Mouse (Mus musculus): ENCODE data around the gene Prame. TPM values are rescaled to one million over a fixed set of nuclear protein-coding genes. Genes with fewer than 3 reads are reported as not detected.
"Not testable (repeated sequence)": the region's sequence is repeated elsewhere in the genome, so short reads cannot be mapped to it uniquely, and the experiment has no call there.

The Prame gene
- polyA plus RNA-seq (2015; fragmentation: Nextera tagmentation; extraction: Ambion mirVana) = not detected in 2 replicates

GRCm38 (mm10) chrX:135627605-135628004 lies at the start of gene Prame:
TSS of gene Prame (minus strand) at chrX:135627705.
- no peaks in the 10 kb centered on the region for H3K4me1 ChIP-seq (replicated peaks)
- WGBS (ENCODE audit: insufficient replicate concordance) = 71% methylated on average over 11 of the region's 11 CpGs
- no peaks in the 10 kb centered on the region for H3K9me3 ChIP-seq (replicated peaks)
- H3K9ac ChIP-seq = no peak within 1 kb of the TSS
- H3K36me3 ChIP-seq (replicated peaks) = no peaks in the 10 kb centered on the region
- H3K4me2 ChIP-seq = no peak within 1 kb of the TSS
- H3K27ac ChIP-seq (replicated peaks) = no peak within 1 kb of the TSS
- H3K4me3 ChIP-seq (replicated peaks) = no peak within 1 kb of the TSS
- no peaks in the 10 kb centered on the region for H3K27me3 ChIP-seq
- no peak for ATAC-seq (ENCODE audit: insufficient read depth)

- no peaks in the 10 kb centered on the region for H3K4me1 ChIP-seq (replicated peaks)
- H3K36me3 ChIP-seq (replicated peaks) = no peaks in the 10 kb centered on the region
- no peaks in the 10 kb centered on the region for H3K9me3 ChIP-seq (replicated peaks)
- ATAC-seq (ENCODE audit: insufficient read depth) = no peak
- 34% methylated on average over 9 of the region's 9 CpGs for WGBS (ENCODE audit: insufficient replicate concordance)
- H3K9ac ChIP-seq = no peak overlapping the region
- no peak overlapping the region for H3K4me2 ChIP-seq
- H3K4me3 ChIP-seq (replicated peaks) = no peak overlapping the region
- H3K27me3 ChIP-seq = no peaks in the 10 kb centered on the region
- no peak overlapping the region for H3K27ac ChIP-seq (replicated peaks)
These were observed 24.8 kb upstream of the Prame start for GRCm38 (mm10) chrX:135652173-135652772.

GRCm38 (mm10) chrX:135601298-135602029 lies 26.0 kb downstream of the Prame start:
- ATAC-seq (ENCODE audit: insufficient read depth); H3K9me3 ChIP-seq (replicated peaks); H3K36me3 ChIP-seq (replicated peaks); H3K9ac ChIP-seq; H3K4me3 ChIP-seq (replicated peaks); H3K27me3 ChIP-seq; H3K27ac ChIP-seq (replicated peaks); H3K4me1 ChIP-seq (replicated peaks); H3K4me2 ChIP-seq: not testable (repeated sequence)
- 52% methylated on average over 3 of the region's 3 CpGs for WGBS (ENCODE audit: insufficient replicate concordance)

GRCm38 (mm10) chrX:135598677-135599076 lies 28.8 kb downstream of the Prame start, which contains the start of gene Nxf7:
TSS of gene Nxf7 (minus strand) at chrX:135598777.
- ATAC-seq (ENCODE audit: insufficient read depth) = no peak
- Histone ChIP-seq H3K9ac (no peak within 1 kb of the TSS), H3K27ac (replicated peaks) (no peak within 1 kb of the TSS), H3K4me2 (no peak within 1 kb of the TSS), H3K36me3 (replicated peaks) (no peaks in the 10 kb centered on the region), H3K4me3 (replicated peaks) (no peak within 1 kb of the TSS), H3K9me3 (replicated peaks) (no peaks in the 10 kb centered on the region), H3K4me1 (replicated peaks) (no peaks in the 10 kb centered on the region), H3K27me3 (no peaks in the 10 kb centered on the region)
- WGBS (ENCODE audit: insufficient replicate concordance) = 41% methylated on average over 2 of the region's 2 CpGs

- no peaks in the 10 kb centered on the region for H3K9me3 ChIP-seq (replicated peaks)
- no peak overlapping the region for H3K4me3 ChIP-seq (replicated peaks)
- H3K27me3 ChIP-seq = no peaks in the 10 kb centered on the region
- H3K4me1 ChIP-seq (replicated peaks) = no peaks in the 10 kb centered on the region
- no peak for ATAC-seq (ENCODE audit: insufficient read depth)
- 69% methylated on average over 13 of the region's 13 CpGs for WGBS (ENCODE audit: insufficient replicate concordance)
- H3K36me3 ChIP-seq (replicated peaks) = no peaks in the 10 kb centered on the region
- H3K27ac ChIP-seq (replicated peaks) = no peak overlapping the region
- no peak overlapping the region for H3K4me2 ChIP-seq
- H3K9ac ChIP-seq = no peak overlapping the region
These were observed 29.4 kb downstream of the Prame start for GRCm38 (mm10) chrX:135598096-135598495.

- Histone ChIP-seq H3K27ac (replicated peaks) (no peak overlapping the region), H3K36me3 (replicated peaks) (no peaks in the 10 kb centered on the region), H3K9me3 (replicated peaks) (no peaks in the 10 kb centered on the region), H3K4me3 (replicated peaks) (no peak overlapping the region), H3K9ac (no peak overlapping the region), H3K27me3 (no peaks in the 10 kb centered on the region), H3K4me2 (no peak overlapping the region), H3K4me1 (replicated peaks) (no peaks in the 10 kb centered on the region)
- no peak for ATAC-seq (ENCODE audit: insufficient read depth)
- 76% methylated on average over 1 of the region's 1 CpGs for WGBS (ENCODE audit: insufficient replicate concordance)
These were observed 51.1 kb downstream of the Prame start for GRCm38 (mm10) chrX:135576412-135576811.

GRCm38 (mm10) chrX:135574958-135575628 lies 52.4 kb downstream of the Prame start:
- H3K4me1 ChIP-seq (replicated peaks); H3K36me3 ChIP-seq (replicated peaks); ATAC-seq (ENCODE audit: insufficient read depth); H3K9ac ChIP-seq; H3K9me3 ChIP-seq (replicated peaks); H3K4me3 ChIP-seq (replicated peaks); H3K27ac ChIP-seq (replicated peaks); H3K27me3 ChIP-seq: not testable (repeated sequence)
- 32% methylated on average over 9 of the region's 9 CpGs for WGBS (ENCODE audit: insufficient replicate concordance)
- 0 out of 2 replicates have a peak overlapping the region, but pooled peaks have one; percentile 10 for H3K4me2 ChIP-seq

GRCm38 (mm10) chrX:135574261-135574957 lies 53.1 kb downstream of the Prame start:
- H3K36me3 ChIP-seq (replicated peaks); ATAC-seq (ENCODE audit: insufficient read depth); H3K4me3 ChIP-seq (replicated peaks); H3K9me3 ChIP-seq (replicated peaks); H3K4me1 ChIP-seq (replicated peaks); H3K9ac ChIP-seq; H3K27ac ChIP-seq (replicated peaks); H3K27me3 ChIP-seq: not testable (repeated sequence)
- 0 out of 2 replicates have a peak overlapping the region, but pooled peaks have one; percentile 10 for H3K4me2 ChIP-seq
- WGBS (ENCODE audit: insufficient replicate concordance) = 16% methylated on average over 8 of the region's 8 CpGs

GRCm38 (mm10) chrX:135569467-135569866 lies 58.0 kb downstream of the Prame start:
- H3K27ac ChIP-seq (replicated peaks); H3K36me3 ChIP-seq (replicated peaks); ATAC-seq (ENCODE audit: insufficient read depth); H3K4me3 ChIP-seq (replicated peaks); H3K4me2 ChIP-seq; H3K9ac ChIP-seq; H3K27me3 ChIP-seq; H3K4me1 ChIP-seq (replicated peaks); H3K9me3 ChIP-seq (replicated peaks): not testable (repeated sequence)
- WGBS (ENCODE audit: insufficient replicate concordance) = 18% methylated on average over 1 of the region's 2 CpGs

GRCm38 (mm10) chrX:135564934-135565333 lies 62.6 kb downstream of the Prame start:
- not testable (repeated sequence) for H3K36me3 ChIP-seq (replicated peaks); ATAC-seq (ENCODE audit: insufficient read depth); H3K9me3 ChIP-seq (replicated peaks); H3K27me3 ChIP-seq; H3K9ac ChIP-seq; H3K4me3 ChIP-seq (replicated peaks); H3K4me1 ChIP-seq (replicated peaks); H3K4me2 ChIP-seq; H3K27ac ChIP-seq (replicated peaks)
- 34% methylated on average over 4 of the region's 4 CpGs for WGBS (ENCODE audit: insufficient replicate concordance)
